Mouse (Mus musculus) kidney, postnatal 0 days (tissue): ENCODE measurements around the gene Pard3. TPM values are rescaled to one million over a fixed set of nuclear protein-coding genes. Genes with fewer than 3 reads are reported as not detected.

ENCODE experiments used
- ATAC-seq: fragments of 200-750 bp; cut with Nextera tagmentation; replicated peaks from 2 replicates; pipeline ENCODE4 v1.8.0; 2017; ENCODE audit warnings: low read depth, moderate number of reproducible peaks, moderate TSS enrichment, moderate library complexity; ENCODE audit not compliant: low FRiP score
- DNase-seq: peaks from one replicate; pipeline ENCODE4 v3.0.0-alpha.2; 2016; ENCODE audit warnings: low spot score
- H3K27ac ChIP-seq: fragments of 300-500 bp; sonication (generic); 2 replicates; pipeline ENCODE4 v1.5.1; 2014; ENCODE audit warnings: mild to moderate bottlenecking
- H3K27me3 ChIP-seq: fragments of 300-500 bp; sonication (generic); 2 replicates; pipeline ENCODE4 v1.6.1; 2014; ENCODE audit warnings: low read length, mixed read lengths; ENCODE audit not compliant: insufficient read depth
- H3K36me3 ChIP-seq: fragments of 300-500 bp; sonication (generic); 2 replicates; pipeline ENCODE4 v1.6.1; 2014; ENCODE audit warnings: low read length, mixed read lengths; ENCODE audit not compliant: insufficient read depth
- H3K4me1 ChIP-seq: fragments of 300-500 bp; sonication (generic); replicated peaks from 2 replicates; pipeline ENCODE4 v1.6.1; 2014; ENCODE audit warnings: antibody characterized with exemption, low read length, mixed read lengths; ENCODE audit not compliant: insufficient read depth
- H3K4me2 ChIP-seq: fragments of 300-500 bp; sonication (generic); 2 replicates; pipeline ENCODE4 v1.6.1; 2014; ENCODE audit warnings: mild to moderate bottlenecking, low read length, moderate library complexity, mixed read lengths
- H3K4me3 ChIP-seq: fragments of 300-500 bp; sonication (generic); replicated peaks from 2 replicates; pipeline ENCODE4 v1.5.1; 2014; ENCODE audit warnings: low read depth, low read length
- H3K9ac ChIP-seq: fragments of 300-500 bp; sonication (generic); 2 replicates; pipeline ENCODE4 v1.6.1; 2014; ENCODE audit warnings: low read depth, low read length
- H3K9me3 ChIP-seq: fragments of 300-500 bp; sonication (generic); replicated peaks from 2 replicates; pipeline ENCODE4 v1.6.1; 2016; ENCODE audit warnings: low read length, inconsistent platforms, mixed read lengths
- CTCF ChIP-seq: IDR thresholded peaks from 2 replicates; pipeline ENCODE4 v1.5.1; 2016; ENCODE audit warnings: antibody characterized with exemption, low read depth, mild to moderate bottlenecking, moderate library complexity
- WGBS: fragments of 180-500 bp; shearing (Covaris S2); extraction: QIAGEN DNeasy Blood & Tissue Kit; methylation state at CpG from one replicate; pipeline ENCODE4 v1.1.7; 2014; 5-methylcytosine and 5-hydroxymethylcytosine counted together
- polyA plus RNA-seq: library from polyadenylated mRNA; unstranded; fragments of >200 nt; fragmentation: Nextera tagmentation; extraction: Ambion mirVana; gene quantifications from 2 replicates; pipeline ENCODE4 v1.2.1, GENCODE M21; 2015

Gene Pard3
- polyA plus RNA-seq, 1 experiment from 2014 or later, result 23.1 TPM

GRCm38 (mm10) chr8:127505286-127505685 lies 441.6 kb downstream of the Pard3 start:
- Histone ChIP-seq H3K4me1 (no peaks in the 10 kb centered on the region), H3K9ac (no peak overlapping the region), H3K4me2 (no peak overlapping the region), H3K27ac (no peak overlapping the region), H3K4me3 (no peak overlapping the region), H3K36me3 (no peaks in the 10 kb centered on the region), H3K9me3 (no peaks in the 10 kb centered on the region), H3K27me3 (no peaks in the 10 kb centered on the region)
- WGBS, result 69% methylated on average over 1 of the region's 1 CpGs
- TF ChIP-seq CTCF, result no peak
- ATAC-seq (no peak), DNase-seq (no peak)

DNA sequence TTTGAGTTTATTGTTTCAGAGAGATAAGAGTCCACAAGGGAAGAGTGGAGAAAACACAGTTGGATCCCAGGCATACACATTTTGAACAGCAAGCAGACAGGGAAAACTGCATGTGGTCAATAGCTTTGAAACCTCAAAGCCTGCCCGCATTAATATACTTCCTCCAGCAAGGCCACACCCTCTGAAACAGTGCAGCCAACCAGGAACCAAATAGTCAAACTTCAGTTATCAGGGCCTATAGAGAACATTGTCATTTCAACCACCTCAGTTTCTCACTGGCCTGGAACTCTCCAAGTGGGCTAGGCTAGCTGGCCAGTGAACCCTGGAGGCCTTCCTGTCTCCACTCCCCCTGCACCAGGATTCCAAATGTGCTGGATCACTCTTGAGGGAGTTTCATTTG lies 442.6 kb downstream of the Pard3 start:
- no peak for TF ChIP-seq CTCF
- no peak for ATAC-seq
- no peaks in the 10 kb centered on the region for H3K9me3 ChIP-seq
- DNase-seq, result no peak
- no peak overlapping the region for H3K27ac ChIP-seq
- no peak overlapping the region for H3K9ac ChIP-seq
- 85% methylated on average over 1 of the region's 1 CpGs for WGBS
- H3K4me2 ChIP-seq, result no peak overlapping the region
- no peaks in the 10 kb centered on the region for H3K36me3 ChIP-seq
- no peaks in the 10 kb centered on the region for H3K4me1 ChIP-seq
- no peak overlapping the region for H3K4me3 ChIP-seq
- H3K27me3 ChIP-seq, result no peaks in the 10 kb centered on the region

DNA sequence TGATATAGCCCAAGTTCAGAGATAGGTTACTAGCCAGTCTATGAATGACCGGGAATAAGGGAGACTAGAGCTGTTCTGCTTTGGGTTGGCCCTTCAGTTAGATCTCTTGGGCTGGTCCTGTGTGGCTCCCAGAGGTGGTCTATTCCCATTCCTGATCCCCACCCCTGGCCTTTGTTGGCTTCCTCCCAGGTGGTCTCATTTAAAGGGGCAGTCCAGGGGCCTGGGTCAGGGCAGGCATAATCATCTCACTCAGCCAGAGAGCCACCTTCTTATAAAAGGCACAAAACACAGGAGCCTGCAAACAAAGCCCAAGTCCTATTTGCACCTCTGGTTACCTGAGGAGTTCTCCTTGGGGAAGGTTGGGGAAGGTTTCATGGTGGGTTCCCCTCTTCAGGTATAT lies 447.6 kb downstream of the Pard3 start:
- no peak for ATAC-seq
- no peak overlapping the region for H3K4me2 ChIP-seq
- DNase-seq, result no peak
- H3K27me3 ChIP-seq, result no peaks in the 10 kb centered on the region
- no peaks in the 10 kb centered on the region for H3K9me3 ChIP-seq
- TF ChIP-seq CTCF, result no peak
- WGBS, result 83% methylated on average over 1 of the region's 1 CpGs
- no peak overlapping the region for H3K27ac ChIP-seq
- H3K36me3 ChIP-seq, result no peaks in the 10 kb centered on the region
- no peak overlapping the region for H3K9ac ChIP-seq
- no peak overlapping the region for H3K4me3 ChIP-seq
- H3K4me1 ChIP-seq, result 0 out of 2 replicates have a peak, but pooled peaks cover 4% of the 10 kb centered on the region

DNA sequence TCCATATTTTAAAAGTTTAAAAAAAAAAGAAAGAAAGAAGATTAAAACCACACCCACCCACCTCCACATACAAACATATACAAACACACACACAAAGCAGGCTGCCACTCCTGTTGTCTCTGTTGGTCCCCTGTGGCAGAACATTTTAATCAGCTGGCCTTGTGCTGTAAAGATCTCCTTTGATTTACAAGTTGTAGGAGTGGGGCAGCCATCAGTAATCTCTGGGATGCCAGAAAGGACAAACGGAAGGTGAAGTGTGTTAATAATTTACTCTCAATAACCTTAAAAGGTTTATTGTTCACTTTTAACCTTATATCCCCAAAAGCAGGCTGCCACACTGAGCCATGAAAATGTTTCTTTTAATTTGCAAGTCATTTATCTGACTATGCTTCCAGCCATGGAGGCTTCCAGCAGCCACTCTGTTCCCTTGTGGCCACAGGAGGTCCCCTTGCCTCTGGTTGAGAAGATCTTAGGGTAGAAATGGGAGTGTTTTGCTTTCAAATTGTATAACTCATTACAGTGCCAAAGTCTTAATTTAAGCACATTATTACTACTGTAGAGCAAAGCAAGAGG lies 448.4 kb downstream of the Pard3 start:
- H3K9me3 ChIP-seq, result no peaks in the 10 kb centered on the region
- peak; percentile 54 for TF ChIP-seq CTCF
- H3K9ac ChIP-seq, result no peak overlapping the region
- H3K4me2 ChIP-seq, result no peak overlapping the region
- H3K36me3 ChIP-seq, result no peaks in the 10 kb centered on the region
- WGBS, result 26% methylated on average over 1 of the region's 1 CpGs
- peak overlapping the region; percentile 43; the same call in 1 of the 2 replicates for H3K27ac ChIP-seq
- 0 out of 2 replicates have a peak, but pooled peaks cover 4% of the 10 kb centered on the region for H3K4me1 ChIP-seq
- H3K27me3 ChIP-seq, result no peaks in the 10 kb centered on the region
- DNase-seq (peak; percentile 29), ATAC-seq (no peak)
- no peak overlapping the region for H3K4me3 ChIP-seq

GRCm38 (mm10) chr8:127512580-127512979 lies 448.9 kb downstream of the Pard3 start:
- H3K9me3 ChIP-seq, result no peaks in the 10 kb centered on the region
- no peak overlapping the region for H3K4me3 ChIP-seq
- H3K36me3 ChIP-seq, result no peaks in the 10 kb centered on the region
- H3K4me1 ChIP-seq, result 0 out of 2 replicates have a peak, but pooled peaks cover 4% of the 10 kb centered on the region
- peak overlapping the region; percentile 43; the same call in 1 of the 2 replicates for H3K27ac ChIP-seq
- ATAC-seq, result no peak
- TF ChIP-seq CTCF, result no peak
- H3K9ac ChIP-seq, result no peak overlapping the region
- H3K27me3 ChIP-seq, result no peaks in the 10 kb centered on the region
- WGBS, result 44% methylated on average over 4 of the region's 4 CpGs
- no peak for DNase-seq
- no peak overlapping the region for H3K4me2 ChIP-seq

- Histone ChIP-seq H3K4me1 (0 out of 2 replicates have a peak, but pooled peaks cover 4% of the 10 kb centered on the region), H3K27ac (no peak overlapping the region), H3K4me2 (no peak overlapping the region), H3K36me3 (no peaks in the 10 kb centered on the region), H3K9me3 (no peaks in the 10 kb centered on the region), H3K27me3 (no peaks in the 10 kb centered on the region), H3K9ac (no peak overlapping the region), H3K4me3 (no peak overlapping the region)
- ATAC-seq, result no peak
- no peak for TF ChIP-seq CTCF
- no peak for DNase-seq
- WGBS, result 79% methylated on average over 7 of the region's 7 CpGs
Observed at GRCm38 (mm10) chr8:127514810-127515735, 451.4 kb downstream of the Pard3 start.
